11 mouse cellular contexts compared by ENCODE assay signal in genomic region chr11:55216061-55216460, GRCm38 (mm10). TPM values are rescaled to one million over a fixed set of nuclear protein-coding genes. Genes with fewer than 3 reads are reported as not detected.
"Had no signal": no experiment of that assay in that cellular context is flagged by ENCODE, and none has a peak within 500 bp of the region (broad histone marks: within the 10 kb centered on the region; RNA-seq: fewer than 3 reads in every experiment).

No protein-coding gene starts in this region.

- H3K4me2 ChIP-seq: hindbrain, embryonic 14.5 days; intestine, embryonic 15.5 days; limb, embryonic 15.5 days; midbrain, embryonic 13.5 days; neural tube, embryonic 15.5 days had no signal

- H3K9me3 ChIP-seq: intestine, embryonic 15.5 days; limb, embryonic 15.5 days; midbrain, embryonic 13.5 days; neural tube, embryonic 15.5 days had no signal

- H3K27ac ChIP-seq: hindbrain, embryonic 14.5 days; intestine, embryonic 15.5 days; limb, embryonic 15.5 days; liver, embryonic 14.5 days; midbrain, embryonic 13.5 days; neural tube, embryonic 15.5 days had no signal

- H3K27me3 ChIP-seq: intestine, embryonic 15.5 days; limb, embryonic 15.5 days; midbrain, embryonic 13.5 days; neural tube, embryonic 15.5 days had no signal

- ATAC-seq: intestine, embryonic 15.5 days; midbrain, embryonic 13.5 days had no signal

- H3K9ac ChIP-seq: hindbrain, embryonic 14.5 days; intestine, embryonic 15.5 days; limb, embryonic 15.5 days; liver, embryonic 14.5 days; midbrain, embryonic 13.5 days; neural tube, embryonic 15.5 days had no signal

- DNase-seq: lung, adult 2 months; lung, postnatal 36 days; right cerebral cortex, postnatal 14 days; thymus, postnatal 36 days had no signal

- H3K4me3 ChIP-seq: intestine, embryonic 15.5 days; limb, embryonic 15.5 days; midbrain, embryonic 13.5 days; myocyte; neural tube, embryonic 15.5 days had no signal

- H3K4me1 ChIP-seq: limb, embryonic 15.5 days; midbrain, embryonic 13.5 days; neural tube, embryonic 15.5 days had no signal

RNA-seq across cellular contexts. Expression of gene Slc36a2, which starts 31.2 kb away (rescaled TPM):
- polyA plus RNA-seq: myocyte had no signal
